Comparison of ENCODE assay signal across 25 mouse cellular contexts in genomic region chr12:91607678-91608077, GRCm38 (mm10). TPM values are rescaled to one million over a fixed set of nuclear protein-coding genes. Genes with fewer than 3 reads are reported as not detected.
DNase-seq lines count a peak whose midpoint lies in the region; ATAC-seq lines count a peak whose summit lies in the region.
"Had no signal": no experiment of that assay in that cellular context is flagged by ENCODE, and none has a peak within 500 bp of the region (broad histone marks: within the 10 kb centered on the region; RNA-seq: fewer than 3 reads in every experiment).

No protein-coding gene starts in this region.

- H3K4me1 ChIP-seq in midbrain, embryonic 14.5 days (ENCODE audit: control insufficient read depth, insufficient read depth, low read length): no peaks in the 10 kb centered on the region
- H3K4me1 ChIP-seq in midbrain, embryonic 16.5 days (ENCODE audit: control insufficient read depth, insufficient read depth, low read length): no peaks in the 10 kb centered on the region
- H3K4me1 ChIP-seq: embryonic facial prominence, embryonic 15.5 days; liver, embryonic 12.5 days; neural tube, embryonic 13.5 days had no signal

- ATAC-seq in midbrain, embryonic 14.5 days (ENCODE audit: low FRiP score, low TSS enrichment): no peak
- no peak for ATAC-seq in midbrain, embryonic 16.5 days
- ATAC-seq: forebrain, embryonic 14.5 days; intestine, postnatal 0 days; liver, embryonic 12.5 days had no signal

- no peak overlapping the region for H3K27ac ChIP-seq in midbrain, embryonic 14.5 days (replicated peaks; ENCODE audit: low read depth, low read length)
- no peak overlapping the region for H3K27ac ChIP-seq in midbrain, embryonic 16.5 days (ENCODE audit: low read length)
- H3K27ac ChIP-seq: embryonic facial prominence, embryonic 15.5 days; hindbrain, embryonic 10.5 days; limb, embryonic 13.5 days; liver, embryonic 12.5 days; midbrain, embryonic 12.5 days; neural tube, embryonic 13.5 days; stomach, postnatal 0 days had no signal

- no peaks in the 10 kb centered on the region for H3K27me3 ChIP-seq in midbrain, embryonic 14.5 days (ENCODE audit: control insufficient read depth, insufficient read depth, low read length)
- H3K27me3 ChIP-seq in midbrain, embryonic 16.5 days (ENCODE audit: control insufficient read depth, insufficient read depth, low read depth, low read length): no peaks in the 10 kb centered on the region
- H3K27me3 ChIP-seq: embryonic facial prominence, embryonic 15.5 days; limb, embryonic 13.5 days; neural tube, embryonic 13.5 days had no signal

- no peak overlapping the region for H3K4me2 ChIP-seq in midbrain, embryonic 14.5 days (ENCODE audit: low read length)
- no peak overlapping the region for H3K4me2 ChIP-seq in midbrain, embryonic 16.5 days (ENCODE audit: low read length)
- H3K4me2 ChIP-seq: embryonic facial prominence, embryonic 15.5 days; heart, embryonic 11.5 days; limb, embryonic 13.5 days; liver, embryonic 12.5 days; midbrain, embryonic 12.5 days; neural tube, embryonic 13.5 days had no signal

- peak; percentile 7 for DNase-seq in embryo, embryonic 10 days (ENCODE audit: low spot score)
- DNase-seq in embryo, embryonic 9.5 days (ENCODE audit: extremely low spot score): no peak
- DNase-seq in midbrain, embryonic 14.5 days: peak; percentile 34
- peak; percentile 95 for DNase-seq in R1 (ENCODE audit: low read depth, low spot score)
- DNase-seq in gastrocnemius, postnatal 36 days: no peak
- no peak for DNase-seq in right cerebral cortex, adult 2 months (ENCODE audit: low spot score in 2 of 2)
- DNase-seq: adrenal gland, adult 2 months; cerebellum, adult 9-10 months; heart, postnatal 10 days; kidney, postnatal 25 days; layer of hippocampus, postnatal 36 days; lung, adult 18-20 months; right cerebral cortex, adult 18-20 months had no signal

- H3K4me3 ChIP-seq in midbrain, embryonic 14.5 days (replicated peaks; ENCODE audit: low read depth, low read length): no peak overlapping the region
- no peak overlapping the region for H3K4me3 ChIP-seq in midbrain, embryonic 16.5 days (ENCODE audit: low read depth, low read length)
- H3K4me3 ChIP-seq: embryonic facial prominence, embryonic 15.5 days; hindbrain, embryonic 10.5 days; limb, embryonic 13.5 days; liver, embryonic 12.5 days; midbrain, embryonic 12.5 days; myocyte; neural tube, embryonic 13.5 days had no signal

- no peaks in the 10 kb centered on the region for H3K36me3 ChIP-seq in midbrain, embryonic 14.5 days (ENCODE audit: control insufficient read depth, insufficient read depth, low read length)
- no peaks in the 10 kb centered on the region for H3K36me3 ChIP-seq in midbrain, embryonic 16.5 days (ENCODE audit: control insufficient read depth, insufficient read depth, low read length)
- H3K36me3 ChIP-seq: embryonic facial prominence, embryonic 15.5 days; hindbrain, embryonic 10.5 days; limb, embryonic 13.5 days; liver, embryonic 12.5 days; midbrain, embryonic 12.5 days; neural tube, embryonic 13.5 days had no signal

- 18% methylated on average over 7 of the region's 7 CpGs for WGBS in midbrain, embryonic 14.5 days
- WGBS in midbrain, embryonic 16.5 days: 27% methylated on average over 7 of the region's 7 CpGs

- no peaks in the 10 kb centered on the region for H3K9me3 ChIP-seq in midbrain, embryonic 14.5 days (ENCODE audit: control insufficient read depth, low read length)
- no peaks in the 10 kb centered on the region for H3K9me3 ChIP-seq in midbrain, embryonic 16.5 days (replicated peaks; ENCODE audit: control insufficient read depth, low read length, poor library complexity, severe bottlenecking)
- H3K9me3 ChIP-seq: embryonic facial prominence, embryonic 15.5 days; limb, embryonic 13.5 days; liver, embryonic 12.5 days; midbrain, embryonic 12.5 days; neural tube, embryonic 13.5 days had no signal

- no peak overlapping the region for H3K9ac ChIP-seq in midbrain, embryonic 14.5 days (replicated peaks; ENCODE audit: low read length)
- no peak overlapping the region for H3K9ac ChIP-seq in midbrain, embryonic 16.5 days (ENCODE audit: low read depth, low read length)
- H3K9ac ChIP-seq: embryonic facial prominence, embryonic 15.5 days; limb, embryonic 13.5 days; liver, embryonic 12.5 days; midbrain, embryonic 12.5 days; neural tube, embryonic 13.5 days had no signal

- intact Hi-C loops in gastrocnemius, postnatal 36 days (cut with DNase I): no loop called here

RNA-seq across cellular contexts. Expression of gene Gtf2a1, which starts 17.4 kb away (rescaled TPM):
- 64.6 and 68.9 TPM in 2 replicates for polyA plus RNA-seq in midbrain, embryonic 14.5 days (2014; fragmentation: Nextera tagmentation; extraction: Ambion mirVana)
- 68.0 and 72.2 TPM in 2 replicates for polyA plus RNA-seq in midbrain, embryonic 16.5 days (2015; fragmentation: Nextera tagmentation; extraction: Ambion mirVana)
- 10 to 100 TPM; 18.5 to 20.9 TPM for total RNA-seq in gastrocnemius, postnatal 36 days (2021)

Comparison
In these comparisons a context has a peak if more than half of its experiments do, and no peak if none do; other contexts are left out.
1. DNase-seq: peak in embryo, embryonic 10 days (single experiment), midbrain, embryonic 14.5 days (single experiment) and R1 (single experiment); none in embryo, embryonic 9.5 days (single experiment), gastrocnemius, postnatal 36 days (0 of 2) and right cerebral cortex, adult 2 months (0 of 2).